Mouse (Mus musculus): ENCODE measurements at regions not wholly inside any gene's neighbourhood (a gene's known extent, or its start where the extent isn't known, plus 50 kb on each side); places are given as distances from the start of the nearest gene placed in this dataset.

- no peak for TF ChIP-seq ELF1 (IDR thresholded peaks at IDR 0.05; ENCODE audit: low read depth, low read length)
- TF ChIP-seq POLR2A (IDR thresholded peaks at IDR 0.05; ENCODE audit: control insufficient read depth in 1 of 2, insufficient read depth in 1 of 2, low read depth in 1 of 2, low read length in 2 of 2, poor library complexity in 1 of 2), result no peak
- no peak for TF ChIP-seq GATA1 (IDR thresholded peaks at IDR 0.05; ENCODE audit: low read depth, low read length)
- no peak for TF ChIP-seq MAFK (IDR thresholded peaks at IDR 0.05; ENCODE audit: borderline replicate concordance, low read depth, low read length)
Observed at GRCm38 (mm10) chr13:31076541-31076940, 102.5 kb downstream of the Gm5447 start.
